ENCODE assay signal across 8 mouse cellular contexts in genomic region chr7:128748758-128749157, GRCm38 (mm10). TPM values are rescaled to one million over a fixed set of nuclear protein-coding genes. Genes with fewer than 3 reads are reported as not detected.
A peak's percentile ranks its signal among the peaks of the same experiment; 100 is the strongest.
DNase-seq lines count a peak whose midpoint lies in the region; ATAC-seq and TF ChIP-seq lines count a peak whose summit lies in the region.

No protein-coding gene starts in this region.

- H3K36me3 ChIP-seq in kidney, embryonic 16.5 days (ENCODE audit: insufficient read depth, low read length), result peaks cover 24% of the 10 kb centered on the region; the same call in 1 of the 2 replicates
- peaks cover 16% of the 10 kb centered on the region for H3K36me3 ChIP-seq in midbrain, postnatal 0 days (ENCODE audit: insufficient read depth, low read length)

- 54% methylated on average over 3 of the region's 3 CpGs for WGBS in kidney, embryonic 16.5 days
- 59% methylated on average over 3 of the region's 3 CpGs for WGBS in midbrain, postnatal 0 days

- H3K27me3 ChIP-seq in kidney, embryonic 16.5 days (ENCODE audit: insufficient read depth, low read length), result no peaks in the 10 kb centered on the region
- H3K27me3 ChIP-seq in midbrain, postnatal 0 days (ENCODE audit: insufficient read depth, low read length), result no peaks in the 10 kb centered on the region

- H3K27ac ChIP-seq in layer of hippocampus, adult 2 months, result peak overlapping the region; percentile 39
- no peak overlapping the region for H3K27ac ChIP-seq in kidney, embryonic 16.5 days (ENCODE audit: low read length)
- H3K27ac ChIP-seq in midbrain, postnatal 0 days (ENCODE audit: low read depth, low read length), result no peak overlapping the region

- peaks cover 42% of the 10 kb centered on the region for H3K4me1 ChIP-seq in kidney, embryonic 16.5 days (ENCODE audit: insufficient read depth, low read length)
- H3K4me1 ChIP-seq in midbrain, postnatal 0 days (ENCODE audit: insufficient read depth, low read length), result peaks cover 8% of the 10 kb centered on the region; the same call in 1 of the 2 replicates

- TF ChIP-seq CTCF in layer of hippocampus, adult 2 months (conservative IDR thresholded peaks at IDR 0.05), result no peak
- TF ChIP-seq CTCF in midbrain, postnatal 0 days (IDR thresholded peaks at IDR 0.05), result no peak

- no peak overlapping the region for H3K9ac ChIP-seq in kidney, embryonic 16.5 days (replicated peaks; ENCODE audit: low read length)
- H3K9ac ChIP-seq in midbrain, postnatal 0 days (replicated peaks; ENCODE audit: low read length, poor library complexity, severe bottlenecking), result no peak overlapping the region

- peak in 1 of 2 experiments; percentile 40 for DNase-seq in layer of hippocampus, adult 2 months (ENCODE audit: low spot score in 2 of 2)
- no peak for DNase-seq in layer of hippocampus, postnatal 14 days (ENCODE audit: low spot score in 2 of 2)
- peak; percentile 78 for DNase-seq in adrenal gland, postnatal 10 days
- peak; percentile 83 to 91 for DNase-seq in heart, adult 18-20 months
- peak; percentile 78 to 84 for DNase-seq in lung, postnatal 4 days
- no peak for DNase-seq in midbrain, postnatal 0 days (ENCODE audit: low spot score)
- DNase-seq in thymus, postnatal 25 days, result no peak

- ATAC-seq in kidney, embryonic 16.5 days (ENCODE audit: low FRiP score, low TSS enrichment), result peak; percentile 43; the same call in 1 of the 2 replicates
- no peak for ATAC-seq in midbrain, postnatal 0 days (ENCODE audit: low FRiP score)

- H3K4me2 ChIP-seq in kidney, embryonic 16.5 days (replicated peaks; ENCODE audit: low read depth, low read length), result no peak overlapping the region
- no peak overlapping the region for H3K4me2 ChIP-seq in midbrain, postnatal 0 days (ENCODE audit: low read depth, low read length, poor library complexity, severe bottlenecking)

- no peaks in the 10 kb centered on the region for H3K9me3 ChIP-seq in kidney, embryonic 16.5 days (ENCODE audit: low read length)
- no peaks in the 10 kb centered on the region for H3K9me3 ChIP-seq in midbrain, postnatal 0 days (ENCODE audit: low read length)

- no peak overlapping the region for H3K4me3 ChIP-seq in layer of hippocampus, adult 2 months
- H3K4me3 ChIP-seq in kidney, embryonic 16.5 days (ENCODE audit: low read length), result no peak overlapping the region
- no peak overlapping the region for H3K4me3 ChIP-seq in midbrain, postnatal 0 days (ENCODE audit: low read depth, low read length)

RNA-seq across cellular contexts. Expression of gene Sec23ip, which starts 4.0 kb away (rescaled TPM):
- 10 to 100 TPM; 46.9 to 59.3 TPM for total RNA-seq in layer of hippocampus, adult 2 months (2021)
- total RNA-seq in layer of hippocampus, postnatal 14 days (2021), result 10 to 100 TPM; 47.2 to 49.3 TPM
- 10 to 100 TPM; 34.1 to 44.9 TPM for total RNA-seq in adrenal gland, postnatal 10 days (2021)
- total RNA-seq in heart, adult 18-20 months (2021), result 10 to 100 TPM; 19.0 to 27.6 TPM
- 39.2 TPM in 2 replicates for polyA plus RNA-seq in kidney, embryonic 16.5 days (2015; fragmentation: Nextera tagmentation; extraction: Ambion mirVana)
- total RNA-seq in midbrain, postnatal 0 days (2014; rRNA removed), result 23.5 and 35.7 TPM in 2 replicates
- 26.3 and 26.4 TPM in 2 replicates for polyA plus RNA-seq in midbrain, postnatal 0 days (2015; fragmentation: Nextera tagmentation; extraction: Ambion mirVana)

RNA-seq across cellular contexts. Expression of gene Mcmbp, which starts 8.5 kb away (rescaled TPM):
- total RNA-seq in layer of hippocampus, adult 2 months (2021), result 10 to 100 TPM; 25.0 to 31.2 TPM
- total RNA-seq in layer of hippocampus, postnatal 14 days (2021), result 10 to 100 TPM; 24.0 to 29.1 TPM
- total RNA-seq in adrenal gland, postnatal 10 days (2021), result 10 to 100 TPM; 38.6 to 42.7 TPM
- 10 to 100 TPM; 21.7 to 23.7 TPM for total RNA-seq in heart, adult 18-20 months (2021)
- polyA plus RNA-seq in kidney, embryonic 16.5 days (2015; fragmentation: Nextera tagmentation; extraction: Ambion mirVana), result 54.8 and 61.2 TPM in 2 replicates
- 37.1 and 39.0 TPM in 2 replicates for total RNA-seq in midbrain, postnatal 0 days (2014; rRNA removed)
- polyA plus RNA-seq in midbrain, postnatal 0 days (2015; fragmentation: Nextera tagmentation; extraction: Ambion mirVana), result 34.8 and 42.7 TPM in 2 replicates

Comparison
In these comparisons a context has a peak if more than half of its experiments do, and no peak if none do; other contexts are left out.
1. DNase-seq: peak in adrenal gland, postnatal 10 days (single experiment), heart, adult 18-20 months (2 of 2) and lung, postnatal 4 days (2 of 2); none in layer of hippocampus, postnatal 14 days (0 of 2), midbrain, postnatal 0 days (single experiment) and thymus, postnatal 25 days (single experiment).